Mouse (Mus musculus) testis, postnatal 14 days (tissue): Measurements from ENCODE around the gene Kif19a.

ENCODE experiments used
- DNase-seq: peaks from one replicate; pipeline ENCODE4 v3.0.0; 2021; ENCODE audit warnings: low spot score

Gene Kif19a

GRCm38 (mm10) chr11:114807686-114808427 is 42.7 kb downstream of the Kif19a start:
- DNase-seq: no peak

- no peak for DNase-seq
Observed at GRCm38 (mm10) chr11:114809371-114809770, 44.2 kb downstream of the Kif19a start.

GRCm38 (mm10) chr11:114810344-114810743 is 45.2 kb downstream of the Kif19a start:
- DNase-seq: no peak

- DNase-seq: peak; percentile 75
Observed at GRCm38 (mm10) chr11:114812731-114813240, 47.6 kb downstream of the Kif19a start.

GRCm38 (mm10) chr11:114814873-114815592 is 49.8 kb downstream of the Kif19a start:
- DNase-seq: no peak

- DNase-seq: no peak
Observed at GRCm38 (mm10) chr11:114816934-114817333, 51.7 kb downstream of the Kif19a start.

- no peak for DNase-seq
Observed at GRCm38 (mm10) chr11:114818185-114818584, 53.0 kb downstream of the Kif19a start.

- DNase-seq: peak; percentile 43
Observed at GRCm38 (mm10) chr11:114819110-114819509, 53.9 kb downstream of the Kif19a start.

GRCm38 (mm10) chr11:114820444-114820843 is 55.3 kb downstream of the Kif19a start:
- DNase-seq: no peak

GRCm38 (mm10) chr11:114821325-114821724 is 56.1 kb downstream of the Kif19a start:
- DNase-seq: no peak

GRCm38 (mm10) chr11:114822727-114823126 is 57.5 kb downstream of the Kif19a start:
- DNase-seq: no peak

GRCm38 (mm10) chr11:114823199-114823725 is 58.1 kb downstream of the Kif19a start:
- DNase-seq: no peak

GRCm38 (mm10) chr11:114826686-114827085 is 61.5 kb downstream of the Kif19a start:
- no peak for DNase-seq

- peak; percentile 30 for DNase-seq
Observed at GRCm38 (mm10) chr11:114829499-114830432, 64.6 kb downstream of the Kif19a start.

- DNase-seq: no peak
Observed at GRCm38 (mm10) chr11:114830433-114830773, 65.2 kb downstream of the Kif19a start.

GRCm38 (mm10) chr11:114833166-114833565 is 68.0 kb downstream of the Kif19a start:
- DNase-seq: no peak
